Mouse (Mus musculus): ENCODE results near the gene Serpina10.

GRCm38 (mm10) chr12:103660076-103660475, 28.8 kb upstream of the Serpina10 start:
- TF ChIP-seq CTCF (IDR thresholded peaks at IDR 0.05; ENCODE audit: insufficient read depth, low read depth, low read length) (no peak), POLR2A (IDR thresholded peaks at IDR 0.05; ENCODE audit: insufficient read depth, low read depth, low read length) (no peak)

Measured in olfactory bulb, adult 2 months (tissue).